Mouse (Mus musculus): ENCODE results near the gene Ccdc12.

Gene Ccdc12

GRCm38 (mm10) chr9:110656249-110657221, at the start of gene Ccdc12:
Gene Ccdc12 (plus strand): TSS chr9:110656503.
- peak; percentile 96 to 97 for DNase-seq (ENCODE audit: low spot score in 2 of 2)

- no peak for DNase-seq (ENCODE audit: low spot score in 2 of 2)
Observed at GRCm38 (mm10) chr9:110611471-110611870, 44.8 kb upstream of the Ccdc12 start.

GRCm38 (mm10) chr9:110617081-110617480, 39.2 kb upstream of the Ccdc12 start:
- no peak for DNase-seq (ENCODE audit: low spot score in 2 of 2)

GRCm38 (mm10) chr9:110620180-110620579, 36.1 kb upstream of the Ccdc12 start:
- DNase-seq (ENCODE audit: low spot score in 2 of 2), result no peak

- no peak for DNase-seq (ENCODE audit: low spot score in 2 of 2)
Observed at GRCm38 (mm10) chr9:110620685-110621084, 35.6 kb upstream of the Ccdc12 start.

GRCm38 (mm10) chr9:110622621-110623219, 33.6 kb upstream of the Ccdc12 start:
- DNase-seq (ENCODE audit: low spot score in 2 of 2), result no peak

- no peak for DNase-seq (ENCODE audit: low spot score in 2 of 2)
Observed at GRCm38 (mm10) chr9:110623416-110624195, 32.7 kb upstream of the Ccdc12 start.

GRCm38 (mm10) chr9:110624361-110625166, 31.7 kb upstream of the Ccdc12 start, which contains the start of gene Nradd:
Gene Nradd (minus strand): TSS chr9:110624452.
- DNase-seq (ENCODE audit: low spot score in 2 of 2), result peak in 1 of 2 experiments; percentile 29

GRCm38 (mm10) chr9:110625350-110625908, 30.9 kb upstream of the Ccdc12 start:
- DNase-seq (ENCODE audit: low spot score in 2 of 2), result no peak

GRCm38 (mm10) chr9:110630171-110630570, 26.1 kb upstream of the Ccdc12 start:
- no peak for DNase-seq (ENCODE audit: low spot score in 2 of 2)

GRCm38 (mm10) chr9:110631191-110631590, 25.1 kb upstream of the Ccdc12 start:
- peak; percentile 27 to 46 for DNase-seq (ENCODE audit: low spot score in 2 of 2)

GRCm38 (mm10) chr9:110631651-110632275, 24.5 kb upstream of the Ccdc12 start:
- no peak for DNase-seq (ENCODE audit: low spot score in 2 of 2)

- no peak for DNase-seq (ENCODE audit: low spot score in 2 of 2)
Observed at GRCm38 (mm10) chr9:110632671-110633070, 23.6 kb upstream of the Ccdc12 start.

- no peak for DNase-seq (ENCODE audit: low spot score in 2 of 2)
Observed at GRCm38 (mm10) chr9:110633882-110634281, 22.4 kb upstream of the Ccdc12 start.

GRCm38 (mm10) chr9:110635225-110635624, 21.1 kb upstream of the Ccdc12 start:
- peak; percentile 80 to 87 for DNase-seq (ENCODE audit: low spot score in 2 of 2)

GRCm38 (mm10) chr9:110638611-110639021, 17.7 kb upstream of the Ccdc12 start:
- DNase-seq (ENCODE audit: low spot score in 2 of 2), result peak; percentile 36 to 59

- peak; percentile 32 to 53 for DNase-seq (ENCODE audit: low spot score in 2 of 2)
Observed at GRCm38 (mm10) chr9:110641006-110641405, 15.3 kb upstream of the Ccdc12 start.

- no peak for DNase-seq (ENCODE audit: low spot score in 2 of 2)
Observed at GRCm38 (mm10) chr9:110642812-110643524, 13.3 kb upstream of the Ccdc12 start.

- no peak for DNase-seq (ENCODE audit: low spot score in 2 of 2)
Observed at GRCm38 (mm10) chr9:110643787-110644186, 12.5 kb upstream of the Ccdc12 start.

- DNase-seq (ENCODE audit: low spot score in 2 of 2), result no peak
Observed at GRCm38 (mm10) chr9:110644295-110644694, 12.0 kb upstream of the Ccdc12 start.

All from natural killer cell, adult 2 months (primary cell).